Mouse (Mus musculus) layer of hippocampus, postnatal 14 days (tissue): ENCODE data around the gene Dnmt3a. TPM values are rescaled to one million over a fixed set of nuclear protein-coding genes. Genes with fewer than 3 reads are reported as not detected.

Experiments used
- DNase-seq, 2 experiments: peaks; one replicate each; pipeline ENCODE4 v3.0.0; 2021 to 2022; ENCODE audit warnings: low spot score in 2 of 2, mixed read lengths in 1 of 2
- total RNA-seq, 2 experiments: library from RNA; stranded (reverse); gene quantifications; 2 replicates each; pipeline ENCODE4 v1.2.3; 2021

Dnmt3a gene
- total RNA-seq, 2 experiments from 2014 or later = 272 to 273 TPM

DNA sequence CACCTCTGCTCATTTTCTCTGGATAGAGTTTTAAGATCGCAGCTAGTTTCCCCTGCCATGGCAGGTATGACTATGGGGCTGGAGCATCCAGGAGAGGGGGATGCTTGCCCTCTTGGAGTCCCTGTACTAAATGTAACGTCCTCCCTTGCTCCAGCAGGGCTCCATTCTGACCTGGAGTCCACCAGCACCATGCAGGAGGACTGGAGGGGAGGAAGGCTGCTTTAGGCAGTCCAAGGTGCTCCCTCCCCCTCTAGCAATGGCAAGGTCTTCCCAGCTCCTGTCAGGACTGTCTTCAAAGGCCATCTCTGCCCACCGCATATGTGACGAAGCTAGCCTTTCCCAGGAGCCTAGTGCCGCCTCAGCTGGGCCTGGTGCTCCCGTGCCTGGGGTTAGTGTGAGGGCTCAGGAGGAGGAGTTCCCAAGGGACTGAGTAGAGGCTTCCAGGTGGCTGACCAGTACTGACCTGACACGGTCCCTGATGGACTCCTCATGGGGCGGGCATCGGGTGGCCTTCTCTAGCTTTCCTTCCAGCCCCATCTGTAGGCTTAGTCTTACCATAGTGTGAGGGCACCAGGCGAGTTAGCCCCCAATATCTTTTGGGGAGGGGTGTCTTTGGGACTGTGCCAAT, 104.8 kb downstream of the Dnmt3a start:
- no peak for DNase-seq

DNA sequence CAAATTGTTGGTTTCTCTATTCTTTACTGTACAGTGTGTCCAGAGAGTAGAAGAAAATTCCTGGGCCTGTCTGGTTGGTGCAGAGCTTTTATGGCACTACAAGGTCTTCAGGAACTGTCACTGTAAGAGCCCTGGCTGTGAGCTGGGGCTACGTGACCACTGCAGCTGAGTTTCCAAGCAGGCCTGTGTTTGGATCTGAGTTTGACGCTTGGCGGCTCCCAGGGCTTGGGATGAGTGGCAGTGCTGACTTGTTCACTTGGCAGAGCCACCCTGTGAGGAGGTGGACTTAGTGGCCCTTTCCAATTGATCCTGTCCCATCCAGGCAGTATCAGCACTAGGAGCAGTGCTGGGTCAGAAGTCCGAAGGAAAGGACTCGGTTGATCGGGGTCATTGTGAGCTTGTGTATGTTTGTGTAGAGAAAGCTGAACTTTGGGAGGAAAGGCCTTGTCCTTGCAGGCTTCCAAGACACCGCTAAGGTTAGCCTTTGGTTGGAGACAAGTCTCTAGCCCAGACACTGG, 106.1 kb downstream of the Dnmt3a start:
- no peak for DNase-seq

DNA sequence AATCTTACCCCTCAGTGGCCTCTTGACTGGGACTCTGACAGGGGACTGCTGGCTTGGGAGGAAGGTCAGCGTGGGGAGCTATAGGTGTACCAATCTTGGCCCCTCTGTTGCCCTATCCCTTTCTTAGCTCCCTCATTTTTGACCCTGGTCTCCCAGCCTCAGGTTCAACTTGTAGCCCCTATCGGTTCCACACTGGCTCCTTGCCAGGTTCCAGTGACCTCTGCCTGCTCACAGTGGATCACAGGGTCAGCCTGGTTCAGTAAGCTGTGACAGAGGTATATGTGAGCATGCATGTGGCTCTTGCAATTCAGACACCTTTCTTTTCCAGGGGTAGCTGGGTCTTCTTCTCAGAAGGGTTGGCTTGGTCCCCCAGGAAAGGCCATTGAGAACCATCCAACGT, 110.0 kb downstream of the Dnmt3a start:
- no peak for DNase-seq

DNA sequence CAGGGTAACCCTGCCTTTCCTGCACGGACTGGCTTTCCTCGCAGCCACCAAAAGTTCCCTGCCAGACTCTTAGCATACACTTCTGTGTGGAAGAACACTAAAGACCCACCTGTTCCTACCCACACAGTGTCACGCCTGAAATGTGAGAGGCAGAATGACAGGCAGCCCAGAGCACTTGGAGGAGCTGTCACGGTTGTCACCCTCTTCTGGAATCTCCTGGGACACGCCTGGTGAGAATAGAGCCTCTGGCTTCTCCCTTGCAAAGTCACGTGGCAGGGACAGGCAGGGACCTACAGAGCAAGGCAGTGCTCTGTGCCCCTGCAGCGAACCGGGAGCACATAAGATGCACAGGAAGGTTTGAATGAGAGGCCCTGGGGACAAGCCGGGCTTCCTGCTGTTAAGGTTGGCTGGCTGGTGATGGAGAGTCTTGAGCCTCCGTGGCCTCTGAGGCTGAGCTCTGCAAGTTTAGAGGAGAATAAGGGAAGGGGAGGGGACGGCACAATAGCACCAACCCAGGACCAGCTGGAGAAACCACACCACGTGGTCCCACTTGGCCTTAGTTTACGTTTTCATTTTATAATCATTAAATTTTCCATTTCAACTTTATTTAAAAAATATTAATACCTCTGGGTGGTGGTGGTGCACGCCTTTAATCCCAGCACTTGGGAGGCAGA, 112.0 kb downstream of the Dnmt3a start:
- no peak for DNase-seq

DNA sequence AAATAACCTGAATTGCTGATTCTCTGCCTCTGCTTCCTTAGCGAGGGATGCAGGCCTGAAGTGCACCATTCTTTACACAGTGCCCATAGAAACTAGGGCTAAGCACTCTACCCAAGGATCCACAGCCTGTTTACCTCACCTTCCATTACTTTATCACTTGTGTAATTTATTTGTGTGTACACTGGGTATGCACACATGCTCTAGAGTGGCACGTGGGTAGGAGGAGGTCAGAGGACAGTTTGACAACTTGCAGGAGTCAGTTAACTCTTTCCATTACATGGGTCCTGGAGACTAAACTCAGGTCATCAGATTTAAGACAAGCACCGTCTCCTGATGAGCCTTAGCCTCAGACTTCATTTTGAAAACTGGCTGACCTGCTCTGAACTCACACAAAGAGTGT, 112.8 kb downstream of the Dnmt3a start:
- DNase-seq = no peak

DNA sequence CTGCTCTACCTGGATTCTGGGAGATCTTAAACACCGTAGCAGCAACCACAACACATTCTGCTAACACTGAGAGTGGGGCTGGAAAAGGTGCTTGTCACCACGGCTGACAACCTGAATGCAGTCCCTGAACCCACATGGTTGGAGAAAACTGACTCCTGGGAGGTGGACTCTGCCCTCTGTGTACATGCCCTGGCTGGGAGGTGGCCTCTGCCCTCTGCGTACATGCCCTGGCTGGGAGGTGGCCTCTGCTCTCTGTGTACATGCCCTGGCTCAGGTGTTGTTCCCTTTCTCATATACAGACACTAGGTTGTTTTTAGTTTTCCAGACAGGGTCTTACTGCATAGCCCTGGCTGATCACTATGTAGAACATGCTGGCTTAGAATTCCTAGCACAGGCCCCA, 113.6 kb downstream of the Dnmt3a start:
- DNase-seq = no peak

DNA sequence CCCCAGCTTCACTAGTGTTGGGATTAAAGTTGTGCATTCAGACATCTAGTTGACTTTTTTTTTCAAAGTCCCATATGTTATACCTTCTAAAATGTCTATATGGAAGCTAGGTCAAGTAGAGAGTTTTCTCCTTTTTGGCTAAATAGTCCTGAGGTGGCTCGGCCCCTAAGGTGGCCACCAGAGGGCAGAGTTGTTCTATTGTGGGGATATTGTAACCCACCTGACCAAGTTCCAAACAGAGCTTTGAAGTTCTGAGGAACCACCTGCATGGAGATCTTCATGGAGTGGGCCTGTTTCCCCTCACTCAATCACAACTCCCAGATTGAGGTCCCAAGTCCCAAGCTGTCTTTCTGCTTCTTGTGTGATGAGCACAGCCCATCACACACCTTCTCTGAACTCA, 120.3 kb downstream of the Dnmt3a start:
- peak; percentile 33 to 59 for DNase-seq

DNA sequence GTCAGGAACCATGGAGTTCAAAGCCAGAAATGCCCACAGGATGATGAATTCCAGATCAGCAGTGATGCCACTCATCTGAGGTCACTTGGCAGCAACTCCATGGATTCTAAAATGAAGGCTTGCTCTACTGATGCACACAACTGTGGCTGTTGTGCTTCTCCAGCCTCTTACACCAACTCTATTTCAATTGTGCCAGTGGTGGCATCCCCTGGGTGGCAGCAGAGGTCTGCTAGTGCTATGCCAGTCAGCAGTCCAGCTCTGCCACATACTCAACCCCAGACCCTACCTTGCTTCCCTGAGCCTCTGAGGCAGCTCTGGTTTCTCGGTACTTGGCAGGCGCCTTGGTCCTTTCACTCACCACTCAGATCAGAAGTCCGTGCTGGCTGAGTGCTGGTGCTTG, 123.0 kb downstream of the Dnmt3a start:
- DNase-seq = peak in 1 of 2 experiments; percentile 49

DNA sequence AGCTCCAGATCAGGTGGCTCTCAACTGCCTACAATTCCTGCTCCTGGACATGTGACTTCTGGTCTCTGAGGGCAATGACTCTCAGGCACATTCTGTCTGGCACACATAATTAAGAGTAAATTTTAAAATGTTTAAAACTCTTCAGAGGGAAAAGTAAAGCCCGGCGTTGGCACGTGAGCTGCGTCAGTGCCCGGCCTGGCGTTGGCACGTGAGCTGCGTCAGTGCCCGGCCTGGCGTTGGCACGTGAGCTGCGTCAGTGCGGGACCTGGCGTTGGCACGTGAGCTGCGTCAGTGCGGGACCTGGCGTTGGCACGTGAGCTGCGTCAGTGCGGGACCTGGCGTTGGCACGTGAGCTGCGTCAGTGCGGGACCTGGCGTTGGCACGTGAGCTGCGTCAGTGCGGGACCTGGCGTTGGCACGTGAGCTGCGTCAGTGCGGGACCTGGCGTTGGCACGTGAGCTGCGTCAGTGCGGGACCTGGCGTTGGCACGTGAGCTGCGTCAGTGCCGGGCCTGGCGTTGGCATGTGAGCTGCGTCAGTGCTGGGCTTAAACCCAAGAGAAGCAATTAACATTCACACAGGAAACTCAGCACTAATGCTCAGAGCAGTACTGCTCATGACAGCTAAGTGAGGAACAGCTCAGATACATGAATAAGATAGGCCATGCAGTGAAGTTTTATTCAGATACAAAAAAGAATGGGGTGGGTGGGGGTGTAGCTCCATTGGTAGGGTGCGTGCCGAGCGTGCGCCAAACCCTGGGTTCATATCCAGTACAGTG, 124.5 kb downstream of the Dnmt3a start:
- peak; percentile 71 to 78 for DNase-seq

DNA sequence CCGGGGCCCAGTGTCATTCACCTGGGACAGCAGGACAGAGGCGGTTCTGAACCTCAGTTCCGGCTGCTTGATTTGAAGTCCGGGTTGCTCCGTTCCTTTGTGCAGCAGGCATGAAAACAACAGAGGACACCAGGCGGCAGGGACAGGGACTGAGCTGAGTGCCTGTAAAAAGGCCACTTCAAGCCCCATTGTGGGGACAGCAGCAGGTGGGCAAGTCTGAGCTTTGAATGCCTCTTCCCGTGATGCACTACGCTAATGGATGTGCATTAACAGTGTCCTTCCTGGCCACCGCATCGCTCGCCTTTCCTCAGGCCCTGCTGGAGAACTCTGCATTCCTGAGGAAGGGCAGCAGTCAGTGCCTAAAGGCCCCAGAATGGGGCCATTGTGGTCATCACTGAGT, 136.2 kb downstream of the Dnmt3a start:
- DNase-seq = no peak

DNA sequence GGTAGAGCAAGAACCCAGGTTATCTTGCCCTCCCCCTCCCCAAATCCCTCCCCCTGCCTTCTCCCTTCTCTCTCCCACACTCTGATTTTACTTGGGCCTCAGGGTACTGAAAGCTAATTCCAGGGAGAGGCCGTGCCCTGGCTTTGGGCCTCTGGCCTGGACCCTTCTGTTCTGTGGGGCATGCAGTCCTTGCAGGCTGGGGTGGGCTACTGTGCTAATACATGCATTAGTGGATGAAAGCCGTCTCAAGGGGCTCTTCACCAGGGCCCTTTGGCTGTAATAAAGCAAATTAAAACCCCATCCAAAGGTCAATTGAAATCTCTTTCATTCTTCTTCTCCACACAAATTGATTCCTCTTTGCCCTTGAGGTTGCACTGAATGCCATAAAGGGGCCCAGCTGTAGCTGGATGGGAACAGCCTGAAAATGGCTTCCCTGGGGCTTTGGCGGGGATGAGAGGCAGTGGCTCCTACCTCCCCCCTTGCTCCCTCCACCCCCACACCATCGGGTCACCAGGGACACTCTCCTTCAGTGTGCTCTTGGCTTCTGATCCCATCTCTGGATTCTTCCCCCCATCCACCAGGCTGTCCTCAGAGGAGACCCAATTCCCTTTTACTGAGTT, 138.8 kb downstream of the Dnmt3a start:
- no peak for DNase-seq

DNA sequence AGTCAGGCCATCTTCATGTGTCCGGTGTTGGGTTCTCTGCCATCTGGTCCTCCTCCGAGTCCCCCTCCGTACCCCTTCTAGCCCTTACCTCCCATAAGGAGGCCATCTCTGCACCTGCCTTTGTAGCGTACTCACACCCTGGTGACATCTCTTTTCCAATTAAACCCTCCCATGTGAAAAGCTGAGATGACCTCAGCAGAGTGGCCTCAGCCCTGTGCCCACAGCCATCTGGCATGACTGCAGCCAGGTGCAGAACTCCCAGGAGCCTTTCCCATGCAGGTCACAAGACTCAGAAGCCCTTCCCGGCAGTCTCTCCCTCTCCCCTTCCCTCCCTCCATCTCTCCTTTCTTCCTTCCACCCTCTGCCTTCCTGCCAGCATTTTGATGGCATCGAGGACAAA, 141.7 kb downstream of the Dnmt3a start:
- no peak for DNase-seq

DNA sequence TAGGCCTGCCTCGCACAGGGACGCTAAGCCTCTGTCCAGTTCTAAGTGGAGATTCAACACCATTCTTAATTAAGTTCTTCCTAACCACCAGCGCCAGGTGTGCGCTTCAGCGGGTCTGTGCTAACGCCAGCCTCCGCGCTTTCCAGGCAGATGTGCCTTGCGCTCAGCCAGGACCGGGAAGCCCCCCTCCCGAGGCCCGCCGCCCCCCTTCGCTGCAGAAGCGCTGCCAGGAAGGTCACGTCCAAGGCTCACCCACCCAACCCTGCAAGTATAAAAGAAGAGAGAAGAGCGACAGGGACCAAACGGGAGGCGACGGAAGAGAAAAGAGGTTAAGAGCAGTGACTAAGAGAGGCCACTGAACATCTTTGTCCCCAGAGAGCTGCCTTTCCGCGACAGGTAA, 148.8 kb downstream of the Dnmt3a start, which contains the start of gene Pomc:
Gene Pomc, plus strand, starts transcription at position 301 of the 400 bp plus-strand sequence.
- no peak for DNase-seq

DNA sequence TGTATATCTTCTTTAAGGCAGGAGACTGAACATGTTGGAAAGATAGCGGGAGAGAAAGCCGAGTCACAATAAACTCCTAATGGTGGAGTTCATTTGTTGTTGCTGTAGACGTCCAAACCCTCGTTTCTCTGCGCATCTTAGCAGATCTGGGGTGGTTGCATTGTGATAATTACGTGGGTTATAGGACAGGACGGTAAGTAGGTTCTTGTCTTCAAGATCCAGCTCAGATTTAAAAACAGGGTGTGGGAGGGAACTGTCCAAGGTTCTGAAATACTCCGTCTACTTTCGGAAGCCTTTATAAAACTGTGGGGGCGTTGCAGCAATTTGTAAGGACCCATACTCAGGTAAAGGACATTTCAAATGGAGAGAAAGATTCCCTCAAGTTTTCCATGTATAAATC, 149.6 kb downstream of the Dnmt3a start:
- DNase-seq = no peak

DNA sequence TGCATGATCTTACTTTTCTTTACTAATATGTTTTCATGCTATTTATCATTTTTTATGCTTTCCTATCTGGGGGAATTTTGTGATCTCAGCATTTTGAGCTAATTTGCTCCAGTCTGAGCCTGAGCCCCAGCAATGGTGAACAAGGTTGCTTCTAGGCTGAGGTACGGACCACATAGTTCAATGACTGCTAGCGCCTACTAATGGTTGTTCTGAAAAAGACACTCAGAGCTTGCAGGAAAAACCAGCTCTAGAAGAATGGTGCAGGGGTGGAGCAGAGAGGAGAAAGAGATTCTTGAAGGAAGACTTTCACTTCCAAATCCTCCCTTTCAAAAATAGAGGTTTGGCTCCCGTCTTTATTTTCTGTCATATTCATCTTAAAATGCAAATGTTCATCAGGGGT, 150.5 kb downstream of the Dnmt3a start:
- no peak for DNase-seq

DNA sequence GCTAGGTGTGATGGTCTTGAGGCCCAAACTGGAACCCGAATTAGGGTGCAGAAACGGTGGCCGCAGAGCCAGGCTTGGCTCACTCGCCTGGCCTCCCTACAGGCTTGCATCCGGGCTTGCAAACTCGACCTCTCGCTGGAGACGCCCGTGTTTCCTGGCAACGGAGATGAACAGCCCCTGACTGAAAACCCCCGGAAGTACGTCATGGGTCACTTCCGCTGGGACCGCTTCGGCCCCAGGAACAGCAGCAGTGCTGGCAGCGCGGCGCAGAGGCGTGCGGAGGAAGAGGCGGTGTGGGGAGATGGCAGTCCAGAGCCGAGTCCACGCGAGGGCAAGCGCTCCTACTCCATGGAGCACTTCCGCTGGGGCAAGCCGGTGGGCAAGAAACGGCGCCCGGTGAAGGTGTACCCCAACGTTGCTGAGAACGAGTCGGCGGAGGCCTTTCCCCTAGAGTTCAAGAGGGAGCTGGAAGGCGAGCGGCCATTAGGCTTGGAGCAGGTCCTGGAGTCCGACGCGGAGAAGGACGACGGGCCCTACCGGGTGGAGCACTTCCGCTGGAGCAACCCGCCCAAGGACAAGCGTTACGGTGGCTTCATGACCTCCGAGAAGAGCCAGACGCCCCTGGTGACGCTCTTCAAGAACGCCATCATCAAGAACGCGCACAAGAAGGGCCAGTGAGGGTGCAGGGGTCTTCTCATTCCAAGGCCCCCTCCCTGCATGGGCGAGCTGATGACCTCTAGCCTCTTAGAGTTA, 154.2 kb downstream of the Dnmt3a start:
- peak; percentile 82 to 88 for DNase-seq

DNA sequence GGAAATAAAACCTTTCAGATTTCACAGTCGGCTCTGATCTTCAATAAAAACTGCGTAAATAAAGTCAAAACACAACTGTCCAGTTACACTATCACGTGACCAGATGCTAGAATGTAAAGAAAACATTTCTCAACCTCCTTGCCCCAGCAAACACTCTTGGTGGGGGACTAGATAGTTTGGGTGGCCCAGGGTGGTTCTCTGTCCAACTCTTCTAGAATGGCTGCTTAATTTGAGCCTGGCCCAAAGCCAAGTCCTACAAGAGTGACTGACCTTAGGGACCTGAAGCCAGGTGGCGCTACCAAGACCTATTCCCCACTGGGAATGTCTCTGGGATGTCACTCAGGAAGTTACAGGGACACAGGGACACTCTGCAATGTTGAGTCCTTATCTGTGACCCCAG, 154.7 kb downstream of the Dnmt3a start:
- no peak for DNase-seq
